Mouse (Mus musculus) R1 (cell line): ENCODE measurements around the gene Cd44.

Experiments used
- DNase-seq: peaks from one replicate; pipeline ENCODE4 v3.0.0-alpha.2; 2018; ENCODE audit warnings: low read depth, low spot score

The Cd44 gene

GRCm38 (mm10) chr2:102820790-102821189 lies 80.7 kb downstream of the Cd44 start:
- no peak for DNase-seq

GRCm38 (mm10) chr2:102820225-102820711 lies 81.2 kb downstream of the Cd44 start:
- DNase-seq = no peak

- peak; percentile 38 for DNase-seq
Observed at GRCm38 (mm10) chr2:102815289-102815809, 86.1 kb downstream of the Cd44 start.

GRCm38 (mm10) chr2:102812756-102813155 lies 88.7 kb downstream of the Cd44 start:
- DNase-seq = no peak

- DNase-seq = no peak
Observed at GRCm38 (mm10) chr2:102809436-102809835, 92.0 kb downstream of the Cd44 start.

GRCm38 (mm10) chr2:102807633-102808032 lies 93.8 kb downstream of the Cd44 start:
- no peak for DNase-seq

GRCm38 (mm10) chr2:102805761-102806496 lies 95.5 kb downstream of the Cd44 start:
- DNase-seq = no peak

GRCm38 (mm10) chr2:102805283-102805682 lies 96.2 kb downstream of the Cd44 start:
- DNase-seq = no peak

- DNase-seq = peak; percentile 27
Observed at GRCm38 (mm10) chr2:102804109-102804508, 97.4 kb downstream of the Cd44 start.

GRCm38 (mm10) chr2:102801899-102802298 lies 99.6 kb downstream of the Cd44 start:
- no peak for DNase-seq

GRCm38 (mm10) chr2:102798149-102798548 lies 103.3 kb downstream of the Cd44 start:
- DNase-seq = no peak

GRCm38 (mm10) chr2:102795034-102795433 lies 106.4 kb downstream of the Cd44 start:
- DNase-seq = no peak

- DNase-seq = no peak
Observed at GRCm38 (mm10) chr2:102792804-102793203, 108.7 kb downstream of the Cd44 start.

GRCm38 (mm10) chr2:102791641-102792040 lies 109.8 kb downstream of the Cd44 start:
- no peak for DNase-seq

GRCm38 (mm10) chr2:102785696-102786095 lies 115.8 kb downstream of the Cd44 start:
- DNase-seq = no peak

- DNase-seq = no peak
Observed at GRCm38 (mm10) chr2:102782751-102783150, 118.7 kb downstream of the Cd44 start.

- DNase-seq = no peak
Observed at GRCm38 (mm10) chr2:102778208-102778607, 123.3 kb downstream of the Cd44 start.

- no peak for DNase-seq
Observed at GRCm38 (mm10) chr2:102775561-102775960, 125.9 kb downstream of the Cd44 start.

- no peak for DNase-seq
Observed at GRCm38 (mm10) chr2:102774700-102775099, 126.8 kb downstream of the Cd44 start.

GRCm38 (mm10) chr2:102772276-102772675 lies 129.2 kb downstream of the Cd44 start:
- no peak for DNase-seq

- DNase-seq = no peak
Observed at GRCm38 (mm10) chr2:102771304-102771703, 130.2 kb downstream of the Cd44 start.

GRCm38 (mm10) chr2:102768267-102768666 lies 133.2 kb downstream of the Cd44 start:
- DNase-seq = no peak
